Mouse (Mus musculus) kidney, postnatal 0 days (tissue): ENCODE measurements around the gene Wnt4. TPM values are rescaled to one million over a fixed set of nuclear protein-coding genes. Genes with fewer than 3 reads are reported as not detected.
A peak's percentile ranks its signal among the peaks of the same experiment; 100 is the strongest.

Experiments used
- ATAC-seq: fragments of 200-750 bp; cut with Nextera tagmentation; replicated peaks from 2 replicates; pipeline ENCODE4 v1.8.0; 2017; ENCODE audit warnings: low read depth, moderate number of reproducible peaks, moderate TSS enrichment, moderate library complexity; ENCODE audit not compliant: low FRiP score
- DNase-seq: peaks from one replicate; pipeline ENCODE4 v3.0.0-alpha.2; 2016; ENCODE audit warnings: low spot score
- H3K27ac ChIP-seq: fragments of 300-500 bp; sonication (generic); 2 replicates; pipeline ENCODE4 v1.5.1; 2014; ENCODE audit warnings: mild to moderate bottlenecking
- H3K27me3 ChIP-seq: fragments of 300-500 bp; sonication (generic); 2 replicates; pipeline ENCODE4 v1.6.1; 2014; ENCODE audit warnings: low read length, mixed read lengths; ENCODE audit not compliant: insufficient read depth
- H3K36me3 ChIP-seq: fragments of 300-500 bp; sonication (generic); 2 replicates; pipeline ENCODE4 v1.6.1; 2014; ENCODE audit warnings: low read length, mixed read lengths; ENCODE audit not compliant: insufficient read depth
- H3K4me1 ChIP-seq: fragments of 300-500 bp; sonication (generic); replicated peaks from 2 replicates; pipeline ENCODE4 v1.6.1; 2014; ENCODE audit warnings: antibody characterized with exemption, low read length, mixed read lengths; ENCODE audit not compliant: insufficient read depth
- H3K4me2 ChIP-seq: fragments of 300-500 bp; sonication (generic); 2 replicates; pipeline ENCODE4 v1.6.1; 2014; ENCODE audit warnings: mild to moderate bottlenecking, low read length, moderate library complexity, mixed read lengths
- H3K4me3 ChIP-seq: fragments of 300-500 bp; sonication (generic); replicated peaks from 2 replicates; pipeline ENCODE4 v1.5.1; 2014; ENCODE audit warnings: low read depth, low read length
- H3K9ac ChIP-seq: fragments of 300-500 bp; sonication (generic); 2 replicates; pipeline ENCODE4 v1.6.1; 2014; ENCODE audit warnings: low read depth, low read length
- H3K9me3 ChIP-seq: fragments of 300-500 bp; sonication (generic); replicated peaks from 2 replicates; pipeline ENCODE4 v1.6.1; 2016; ENCODE audit warnings: low read length, inconsistent platforms, mixed read lengths
- CTCF ChIP-seq: IDR thresholded peaks from 2 replicates; pipeline ENCODE4 v1.5.1; 2016; ENCODE audit warnings: antibody characterized with exemption, low read depth, mild to moderate bottlenecking, moderate library complexity
- WGBS: fragments of 180-500 bp; shearing (Covaris S2); extraction: QIAGEN DNeasy Blood & Tissue Kit; methylation state at CpG from one replicate; pipeline ENCODE4 v1.1.7; 2014; 5-methylcytosine and 5-hydroxymethylcytosine counted together
- polyA plus RNA-seq: library from polyadenylated mRNA; unstranded; fragments of >200 nt; fragmentation: Nextera tagmentation; extraction: Ambion mirVana; gene quantifications from 2 replicates; pipeline ENCODE4 v1.2.1, GENCODE M21; 2015

The Wnt4 gene
- polyA plus RNA-seq, 1 experiment from 2014 or later = 26.5 TPM

- H3K27me3 ChIP-seq = no peaks in the 10 kb centered on the region
- H3K9ac ChIP-seq = no peak overlapping the region
- H3K4me1 ChIP-seq = no peaks in the 10 kb centered on the region
- no peak overlapping the region for H3K27ac ChIP-seq
- no peaks in the 10 kb centered on the region for H3K9me3 ChIP-seq
- no peak for DNase-seq
- ATAC-seq = no peak
- no peak overlapping the region for H3K4me2 ChIP-seq
- H3K36me3 ChIP-seq = peaks cover 11% of the 10 kb centered on the region; the same call in 1 of the 2 replicates
- H3K4me3 ChIP-seq = no peak overlapping the region
- WGBS = 82% methylated on average over 4 of the region's 4 CpGs
- peak; percentile 34; the same call in 1 of the 2 replicates for TF ChIP-seq CTCF
These were observed 38.9 kb downstream of the Wnt4 start for GRCm38 (mm10) chr4:137316027-137316770.

GRCm38 (mm10) chr4:137324926-137325325 lies 47.6 kb downstream of the Wnt4 start:
- 75% methylated on average over 6 of the region's 6 CpGs for WGBS
- no peak for ATAC-seq

GRCm38 (mm10) chr4:137326494-137326893 lies 49.2 kb downstream of the Wnt4 start:
- DNase-seq = no peak
- H3K36me3 ChIP-seq = peaks cover 51% of the 10 kb centered on the region

More at GRCm38 (mm10) chr4:137324926-137325325, 47.6 kb downstream of the Wnt4 start:
- H3K9me3 ChIP-seq = no peaks in the 10 kb centered on the region
- H3K27me3 ChIP-seq = no peaks in the 10 kb centered on the region
- no peak overlapping the region for H3K9ac ChIP-seq
- H3K27ac ChIP-seq = no peak overlapping the region
- no peak overlapping the region for H3K4me3 ChIP-seq
- H3K4me2 ChIP-seq = no peak overlapping the region
- H3K4me1 ChIP-seq = no peaks in the 10 kb centered on the region
- peaks cover 49% of the 10 kb centered on the region for H3K36me3 ChIP-seq
- TF ChIP-seq CTCF = no peak
- no peak for DNase-seq

GRCm38 (mm10) chr4:137332051-137332450 lies 54.8 kb downstream of the Wnt4 start:
- Histone ChIP-seq H3K9me3 (no peaks in the 10 kb centered on the region), H3K27me3 (no peaks in the 10 kb centered on the region), H3K4me2 (no peak overlapping the region), H3K9ac (no peak overlapping the region), H3K4me3 (no peak overlapping the region), H3K4me1 (no peaks in the 10 kb centered on the region), H3K36me3 (peaks cover 41% of the 10 kb centered on the region), H3K27ac (no peak overlapping the region)
- ATAC-seq (no peak), DNase-seq (no peak)
- TF ChIP-seq CTCF = no peak

More at GRCm38 (mm10) chr4:137326494-137326893, 49.2 kb downstream of the Wnt4 start:
- no peaks in the 10 kb centered on the region for H3K4me1 ChIP-seq
- no peaks in the 10 kb centered on the region for H3K9me3 ChIP-seq
- no peak overlapping the region for H3K27ac ChIP-seq
- ATAC-seq = no peak
- H3K4me2 ChIP-seq = no peak overlapping the region
- no peak overlapping the region for H3K9ac ChIP-seq
- WGBS = 82% methylated on average over 3 of the region's 3 CpGs
- H3K4me3 ChIP-seq = no peak overlapping the region
- H3K27me3 ChIP-seq = no peaks in the 10 kb centered on the region
- no peak for TF ChIP-seq CTCF

- Histone ChIP-seq H3K9me3 (no peaks in the 10 kb centered on the region), H3K4me1 (no peaks in the 10 kb centered on the region), H3K36me3 (0 out of 2 replicates have a peak, but pooled peaks cover 14% of the 10 kb centered on the region), H3K27ac (0 out of 2 replicates have a peak overlapping the region, but pooled peaks have one; percentile 5), H3K4me3 (no peak overlapping the region), H3K9ac (no peak overlapping the region), H3K4me2 (no peak overlapping the region), H3K27me3 (no peaks in the 10 kb centered on the region)
- WGBS = 81% methylated on average over 5 of the region's 5 CpGs
- ATAC-seq = no peak
- TF ChIP-seq CTCF = no peak
- no peak for DNase-seq
These were observed 59.2 kb downstream of the Wnt4 start for GRCm38 (mm10) chr4:137336468-137336867.

- Histone ChIP-seq H3K4me2 (no peak overlapping the region), H3K9ac (no peak overlapping the region), H3K4me3 (no peak overlapping the region), H3K4me1 (no peaks in the 10 kb centered on the region), H3K36me3 (0 out of 2 replicates have a peak, but pooled peaks cover 3% of the 10 kb centered on the region), H3K27me3 (no peaks in the 10 kb centered on the region), H3K27ac (no peak overlapping the region), H3K9me3 (no peaks in the 10 kb centered on the region)
- no peak for TF ChIP-seq CTCF
- WGBS = 85% methylated on average over 1 of the region's 1 CpGs
- DNase-seq (no peak), ATAC-seq (no peak)
These were observed 62.1 kb downstream of the Wnt4 start for GRCm38 (mm10) chr4:137339415-137339814.
